Mouse (Mus musculus): Measurements from ENCODE around the gene L3mbtl4. TPM values are rescaled to one million over a fixed set of nuclear protein-coding genes. Genes with fewer than 3 reads are reported as not detected.

The L3mbtl4 gene
- polyA plus RNA-seq (2016; fragmentation: Nextera tagmentation; extraction: Ambion mirVana), result 0.08 and 0.22 TPM in 2 replicates

DNA sequence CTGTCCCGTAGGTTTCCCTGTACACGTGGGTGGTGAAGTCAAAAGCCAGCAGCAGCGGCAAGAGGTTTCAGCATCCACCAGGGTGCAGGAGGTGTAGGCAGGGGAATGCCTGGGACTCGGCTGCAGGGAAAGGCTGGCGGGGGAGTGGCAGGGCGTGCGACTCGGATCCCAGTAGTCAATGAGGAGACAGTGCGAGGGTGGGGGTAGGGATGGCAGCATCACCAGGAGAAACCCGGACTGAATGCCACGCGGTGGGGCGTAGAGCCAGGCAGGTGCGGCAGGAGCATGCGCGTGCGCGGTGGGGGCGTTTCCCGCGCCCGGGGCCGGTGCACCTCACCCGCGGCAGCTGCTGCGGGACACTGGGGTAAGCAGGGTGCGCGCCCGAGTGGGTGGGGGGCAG, at the start of gene L3mbtl4:
Gene L3mbtl4, plus strand, starts transcription at position 271 of the 400 bp plus-strand sequence.
- Histone ChIP-seq H3K9ac (peak within 1 kb of the TSS; percentile 55), H3K36me3 (no peaks in the 10 kb centered on the region), H3K4me3 (peak within 1 kb of the TSS; percentile 49), H3K27me3 (peaks cover 37% of the 10 kb centered on the region), H3K4me1 (peaks cover 6% of the 10 kb centered on the region; the same call in 1 of the 2 replicates), H3K27ac (no peak within 1 kb of the TSS), H3K4me2 (replicated peaks) (peak within 1 kb of the TSS; percentile 99), H3K9me3 (no peaks in the 10 kb centered on the region)
- peak; percentile 77 for ATAC-seq (ENCODE audit: insufficient number of reproducible peaks, insufficient read depth, low FRiP score, low TSS enrichment)
- WGBS, result 2% methylated on average over 29 of the region's 29 CpGs

DNA sequence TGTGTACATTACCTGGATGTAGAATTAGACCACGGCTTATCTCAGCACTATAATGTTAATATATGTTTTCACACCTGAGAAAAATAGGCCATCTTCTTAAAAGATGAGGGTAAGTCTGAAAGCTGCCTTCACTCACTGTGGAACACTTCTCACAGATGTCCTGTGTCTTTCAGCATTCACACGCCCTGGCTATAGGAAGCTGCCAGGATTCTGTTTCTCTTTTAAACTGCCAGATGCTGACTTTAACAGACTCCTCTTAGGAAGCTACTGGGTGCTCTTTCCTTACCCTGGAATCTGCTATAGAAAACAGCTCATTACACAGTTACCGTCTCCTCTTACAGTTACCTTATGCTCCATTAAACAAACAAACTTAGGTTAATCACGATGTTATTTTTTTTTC, 43.1 kb upstream of the L3mbtl4 start:
- no peak overlapping the region for H3K27ac ChIP-seq
- H3K36me3 ChIP-seq, result no peaks in the 10 kb centered on the region
- no peaks in the 10 kb centered on the region for H3K4me1 ChIP-seq
- H3K9ac ChIP-seq, result no peak overlapping the region
- ATAC-seq (ENCODE audit: insufficient number of reproducible peaks, insufficient read depth, low FRiP score, low TSS enrichment), result no peak
- no peaks in the 10 kb centered on the region for H3K9me3 ChIP-seq
- no peaks in the 10 kb centered on the region for H3K27me3 ChIP-seq
- H3K4me2 ChIP-seq (replicated peaks), result no peak overlapping the region
- 61% methylated on average over 4 of the region's 4 CpGs for WGBS
- H3K4me3 ChIP-seq, result no peak overlapping the region

DNA sequence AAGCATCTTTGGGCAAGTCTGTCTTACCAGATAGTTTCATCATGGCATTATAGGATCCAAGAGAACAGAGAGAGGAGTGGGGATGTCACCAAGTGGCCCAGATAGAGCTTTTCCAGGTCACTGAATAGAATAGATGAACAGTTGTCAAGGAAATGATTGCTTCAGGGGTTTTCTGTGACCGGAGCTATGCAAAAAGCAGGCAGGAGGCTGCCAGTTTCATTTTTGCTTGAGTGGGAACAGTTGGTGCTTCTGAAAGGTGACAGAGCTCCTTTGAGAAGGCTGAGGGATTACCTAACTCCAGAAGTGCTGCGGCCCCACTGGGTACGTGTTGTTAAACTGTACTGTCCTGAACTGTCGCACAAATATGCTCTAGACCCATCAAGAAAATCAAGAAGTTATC, 38.2 kb upstream of the L3mbtl4 start:
- Histone ChIP-seq H3K36me3 (no peaks in the 10 kb centered on the region), H3K4me2 (replicated peaks) (no peak overlapping the region), H3K4me3 (no peak overlapping the region), H3K27me3 (no peaks in the 10 kb centered on the region), H3K9me3 (no peaks in the 10 kb centered on the region), H3K27ac (no peak overlapping the region), H3K9ac (no peak overlapping the region), H3K4me1 (no peaks in the 10 kb centered on the region)
- WGBS, result 76% methylated on average over 4 of the region's 4 CpGs
- ATAC-seq (ENCODE audit: insufficient number of reproducible peaks, insufficient read depth, low FRiP score, low TSS enrichment), result no peak

DNA sequence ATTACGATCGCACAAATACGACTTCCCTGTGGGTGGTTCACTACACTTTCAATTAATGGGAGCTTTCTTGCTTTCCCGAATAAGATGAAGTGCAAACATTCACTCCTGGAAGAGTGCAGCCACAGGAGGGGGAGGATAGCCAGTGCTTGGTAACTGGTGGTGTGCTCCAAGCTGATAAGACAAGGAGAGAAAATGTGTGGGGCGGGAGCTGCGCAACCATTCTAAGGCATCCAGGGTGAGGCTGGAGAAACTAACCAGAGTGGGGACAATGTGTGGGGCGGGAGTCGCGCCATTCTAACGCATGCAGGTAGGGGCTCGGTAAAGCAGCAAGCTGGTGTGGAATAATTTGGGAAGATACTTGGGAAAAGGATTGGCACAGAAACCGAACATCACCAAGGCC, 36.6 kb upstream of the L3mbtl4 start:
- Histone ChIP-seq H3K27ac (no peak overlapping the region), H3K9ac (no peak overlapping the region), H3K4me3 (no peak overlapping the region), H3K9me3 (no peaks in the 10 kb centered on the region), H3K4me2 (replicated peaks) (no peak overlapping the region), H3K27me3 (no peaks in the 10 kb centered on the region), H3K4me1 (no peaks in the 10 kb centered on the region), H3K36me3 (no peaks in the 10 kb centered on the region)
- no peak for ATAC-seq (ENCODE audit: insufficient number of reproducible peaks, insufficient read depth, low FRiP score, low TSS enrichment)
- WGBS, result 88% methylated on average over 12 of the region's 12 CpGs

DNA sequence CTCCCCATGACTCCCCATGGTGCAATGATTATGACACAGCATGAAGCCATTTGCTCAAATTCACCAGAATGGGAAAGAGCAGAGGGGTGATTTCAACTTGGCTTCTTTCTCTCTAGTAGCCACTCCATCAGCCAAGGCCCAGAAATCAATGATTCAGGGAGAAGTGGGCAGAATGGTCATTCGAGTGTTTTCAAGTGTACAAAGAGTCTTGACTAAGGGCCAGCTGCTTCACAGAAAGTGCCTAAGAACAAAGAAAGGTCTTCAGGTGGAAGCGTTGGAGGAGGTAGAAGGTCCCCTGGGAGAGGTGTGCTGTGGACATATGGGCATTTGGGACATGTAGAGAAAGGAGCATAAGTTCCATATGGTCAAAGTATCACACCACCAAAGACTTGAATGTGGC, 33.4 kb upstream of the L3mbtl4 start:
- no peak overlapping the region for H3K9ac ChIP-seq
- H3K27me3 ChIP-seq, result no peaks in the 10 kb centered on the region
- H3K4me1 ChIP-seq, result no peaks in the 10 kb centered on the region
- ATAC-seq (ENCODE audit: insufficient number of reproducible peaks, insufficient read depth, low FRiP score, low TSS enrichment), result no peak
- H3K9me3 ChIP-seq, result no peaks in the 10 kb centered on the region
- no peaks in the 10 kb centered on the region for H3K36me3 ChIP-seq
- no peak overlapping the region for H3K27ac ChIP-seq
- 86% methylated on average over 2 of the region's 2 CpGs for WGBS
- no peak overlapping the region for H3K4me3 ChIP-seq
- H3K4me2 ChIP-seq (replicated peaks), result no peak overlapping the region

DNA sequence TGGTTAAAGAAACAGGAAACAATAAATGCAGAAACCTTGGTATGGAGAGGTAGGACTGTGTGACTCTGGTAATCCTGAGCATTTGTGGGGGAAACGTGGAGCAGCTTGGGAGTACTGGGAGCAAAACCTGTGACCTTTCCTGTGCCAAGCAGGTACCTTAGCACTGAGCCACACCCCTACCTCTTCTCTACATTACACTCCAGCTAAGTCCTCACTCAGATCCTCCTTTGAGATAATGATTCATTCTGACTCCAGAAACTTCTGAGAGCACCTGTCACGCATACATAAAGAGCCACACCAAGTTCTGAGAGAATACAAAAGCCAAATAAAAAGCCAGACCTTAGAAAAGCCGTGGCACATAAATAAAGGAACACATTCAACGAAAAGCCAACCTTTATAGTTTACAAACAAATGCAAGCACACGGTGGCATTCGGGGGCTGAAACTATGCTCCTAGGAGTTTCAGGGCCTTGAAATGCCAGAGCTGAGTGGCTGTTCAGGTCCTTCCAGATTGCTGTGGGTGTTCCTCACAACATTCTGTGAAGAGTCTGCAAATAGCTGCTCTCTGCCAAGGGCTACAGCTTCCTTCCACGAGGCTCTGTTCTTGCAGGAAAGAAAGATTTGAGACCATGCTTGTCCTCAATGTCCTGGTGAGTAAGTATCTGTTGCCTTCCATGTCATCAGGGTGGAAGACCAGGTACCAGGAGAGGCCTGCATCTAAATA, 8.6 kb upstream of the L3mbtl4 start:
- Histone ChIP-seq H3K9ac (no peak overlapping the region), H3K4me1 (no peaks in the 10 kb centered on the region), H3K9me3 (no peaks in the 10 kb centered on the region), H3K36me3 (no peaks in the 10 kb centered on the region), H3K4me2 (replicated peaks) (no peak overlapping the region), H3K27me3 (no peaks in the 10 kb centered on the region), H3K27ac (no peak overlapping the region), H3K4me3 (no peak overlapping the region)
- WGBS, result 81% methylated on average over 7 of the region's 7 CpGs
- ATAC-seq (ENCODE audit: insufficient number of reproducible peaks, insufficient read depth, low FRiP score, low TSS enrichment), result no peak

DNA sequence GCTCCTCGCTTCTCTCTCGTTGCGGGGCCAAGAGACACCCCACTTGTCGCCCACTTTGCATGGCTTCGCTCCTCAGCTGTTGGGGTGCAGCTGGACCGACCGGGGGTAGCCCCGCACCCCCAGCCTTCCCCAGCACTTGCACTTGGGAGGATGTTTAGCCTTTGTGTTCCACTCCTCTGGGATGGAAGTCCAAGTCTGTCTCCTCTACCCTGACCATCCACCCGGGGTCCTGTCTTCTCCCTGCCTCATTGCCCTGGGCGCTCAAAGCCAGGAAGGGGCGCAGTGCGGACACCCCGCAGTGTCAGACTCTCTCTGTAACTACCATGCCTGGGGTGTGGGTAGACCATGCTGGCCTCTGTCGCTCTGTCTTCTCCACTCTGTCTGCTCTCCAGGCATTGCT, 357 bp downstream of the L3mbtl4 start:
- 18% methylated on average over 14 of the region's 14 CpGs for WGBS
- Histone ChIP-seq H3K9ac (peak overlapping the region; percentile 55), H3K36me3 (no peaks in the 10 kb centered on the region), H3K4me1 (peaks cover 6% of the 10 kb centered on the region; the same call in 1 of the 2 replicates), H3K4me3 (peak overlapping the region; percentile 49), H3K27me3 (peaks cover 37% of the 10 kb centered on the region), H3K4me2 (replicated peaks) (peak overlapping the region; percentile 99), H3K27ac (no peak overlapping the region), H3K9me3 (no peaks in the 10 kb centered on the region)
- peak; percentile 56; the same call in 1 of the 2 replicates for ATAC-seq (ENCODE audit: insufficient number of reproducible peaks, insufficient read depth, low FRiP score, low TSS enrichment)

DNA sequence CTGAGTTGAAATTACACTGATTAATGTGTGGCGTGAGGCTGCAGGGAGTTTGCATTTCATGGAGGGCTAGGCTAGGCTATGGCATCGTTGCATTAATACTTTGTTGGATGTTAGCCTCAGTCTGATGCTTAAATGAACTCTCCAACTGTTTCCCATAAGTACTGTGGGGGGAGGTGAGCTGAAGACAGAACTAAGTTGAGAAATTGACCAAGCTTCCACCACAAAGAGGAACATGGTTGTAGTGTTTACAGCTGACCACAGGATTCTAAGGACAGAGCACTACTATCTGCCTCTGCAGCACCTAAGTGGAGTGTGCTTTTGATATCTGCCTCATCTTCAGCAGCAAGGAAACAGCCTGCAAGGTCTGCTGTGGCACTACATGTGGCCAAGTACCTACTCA, 1.5 kb downstream of the L3mbtl4 start:
- Histone ChIP-seq H3K4me1 (peaks cover 6% of the 10 kb centered on the region; the same call in 1 of the 2 replicates), H3K4me2 (replicated peaks) (no peak overlapping the region), H3K27ac (no peak overlapping the region), H3K9me3 (no peaks in the 10 kb centered on the region), H3K9ac (no peak overlapping the region), H3K4me3 (no peak overlapping the region), H3K36me3 (no peaks in the 10 kb centered on the region), H3K27me3 (peaks cover 37% of the 10 kb centered on the region)
- WGBS, result 82% methylated on average over 2 of the region's 2 CpGs
- no peak for ATAC-seq (ENCODE audit: insufficient number of reproducible peaks, insufficient read depth, low FRiP score, low TSS enrichment)

DNA sequence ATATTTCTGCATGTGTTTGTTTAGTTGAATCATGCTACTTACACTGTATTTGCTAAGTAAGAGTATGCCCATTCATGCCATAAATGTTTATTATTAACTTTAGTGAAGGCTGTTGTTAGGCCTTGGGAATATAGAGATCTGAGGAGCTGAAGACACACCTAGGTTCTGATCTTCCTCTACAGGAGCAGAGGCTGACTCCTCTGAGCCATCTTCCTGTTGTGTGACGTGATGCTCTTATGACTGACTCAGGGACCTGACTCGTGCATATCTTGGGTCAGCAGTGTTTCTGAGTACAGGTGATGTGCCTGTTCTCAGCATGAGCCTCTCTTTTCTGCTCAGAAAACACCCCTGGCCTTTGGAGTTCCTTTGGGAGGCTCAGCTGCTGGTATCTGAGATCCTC, 7.3 kb downstream of the L3mbtl4 start:
- 74% methylated on average over 2 of the region's 2 CpGs for WGBS
- no peak overlapping the region for H3K9ac ChIP-seq
- peaks cover 5% of the 10 kb centered on the region; the same call in 1 of the 2 replicates for H3K27me3 ChIP-seq
- H3K4me3 ChIP-seq, result no peak overlapping the region
- ATAC-seq (ENCODE audit: insufficient number of reproducible peaks, insufficient read depth, low FRiP score, low TSS enrichment), result no peak
- no peaks in the 10 kb centered on the region for H3K4me1 ChIP-seq
- no peaks in the 10 kb centered on the region for H3K9me3 ChIP-seq
- no peaks in the 10 kb centered on the region for H3K36me3 ChIP-seq
- no peak overlapping the region for H3K4me2 ChIP-seq (replicated peaks)
- no peak overlapping the region for H3K27ac ChIP-seq

DNA sequence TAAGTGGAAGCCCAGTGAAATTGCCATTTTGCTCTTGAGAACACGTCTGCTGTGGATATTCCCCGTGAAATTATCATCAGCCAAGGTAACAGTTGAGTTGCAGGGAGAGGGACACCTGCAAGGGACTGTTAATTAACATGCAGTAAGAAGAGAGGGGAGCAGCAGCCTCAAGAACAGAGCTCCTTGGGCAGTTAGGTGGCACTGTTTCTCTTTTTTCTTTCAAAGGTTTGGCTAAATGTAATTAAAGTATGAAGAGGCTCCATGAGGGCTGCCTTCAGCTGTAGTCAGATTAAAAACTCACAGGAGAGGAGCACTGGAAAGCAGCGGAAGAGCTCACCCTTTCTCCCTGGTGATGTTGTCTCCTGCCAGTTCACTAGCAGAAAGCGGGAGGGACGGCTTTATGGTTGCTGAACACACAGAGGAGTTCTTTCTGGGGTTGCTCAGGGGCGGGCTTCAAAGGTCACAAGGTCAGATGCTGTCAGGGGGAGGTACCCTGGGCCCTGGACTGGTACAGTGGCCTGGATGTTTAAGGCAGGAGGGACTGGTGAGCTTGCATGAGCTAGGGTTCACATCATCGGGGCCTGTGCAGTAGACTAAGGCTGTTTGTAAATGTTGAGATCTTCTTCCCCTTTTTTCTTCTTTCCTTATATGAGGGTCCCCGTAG, 11.7 kb downstream of the L3mbtl4 start:
- Histone ChIP-seq H3K27me3 (no peaks in the 10 kb centered on the region), H3K4me2 (replicated peaks) (no peak overlapping the region), H3K9me3 (no peaks in the 10 kb centered on the region), H3K36me3 (no peaks in the 10 kb centered on the region), H3K4me1 (no peaks in the 10 kb centered on the region), H3K4me3 (no peak overlapping the region), H3K27ac (no peak overlapping the region), H3K9ac (no peak overlapping the region)
- ATAC-seq (ENCODE audit: insufficient number of reproducible peaks, insufficient read depth, low FRiP score, low TSS enrichment), result no peak
- WGBS, result 29% methylated on average over 8 of the region's 8 CpGs

DNA sequence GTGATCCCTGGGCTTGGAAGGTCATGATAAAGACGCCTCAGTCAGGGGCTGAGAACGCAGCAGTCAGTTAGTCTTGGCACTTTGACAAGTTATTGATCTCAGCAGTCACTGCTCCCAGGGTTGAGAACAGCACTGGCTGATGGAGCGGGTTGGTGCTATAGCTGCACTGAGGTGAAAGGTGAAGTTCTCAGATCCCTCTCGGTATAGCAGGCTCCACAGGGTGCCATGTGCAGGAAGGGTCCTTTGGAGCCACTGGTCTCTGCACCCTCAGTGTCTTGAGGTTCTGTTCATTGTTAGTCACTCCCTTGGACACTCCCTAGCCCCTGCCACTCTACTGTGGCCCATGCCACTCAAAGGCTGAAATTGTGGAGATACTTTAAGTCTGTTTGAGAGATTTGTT, 14.5 kb downstream of the L3mbtl4 start:
- Histone ChIP-seq H3K36me3 (no peaks in the 10 kb centered on the region), H3K27me3 (no peaks in the 10 kb centered on the region), H3K27ac (no peak overlapping the region), H3K4me1 (no peaks in the 10 kb centered on the region), H3K9ac (no peak overlapping the region), H3K4me3 (no peak overlapping the region), H3K4me2 (replicated peaks) (no peak overlapping the region), H3K9me3 (no peaks in the 10 kb centered on the region)
- WGBS, result 77% methylated on average over 4 of the region's 4 CpGs
- no peak for ATAC-seq (ENCODE audit: insufficient number of reproducible peaks, insufficient read depth, low FRiP score, low TSS enrichment)

DNA sequence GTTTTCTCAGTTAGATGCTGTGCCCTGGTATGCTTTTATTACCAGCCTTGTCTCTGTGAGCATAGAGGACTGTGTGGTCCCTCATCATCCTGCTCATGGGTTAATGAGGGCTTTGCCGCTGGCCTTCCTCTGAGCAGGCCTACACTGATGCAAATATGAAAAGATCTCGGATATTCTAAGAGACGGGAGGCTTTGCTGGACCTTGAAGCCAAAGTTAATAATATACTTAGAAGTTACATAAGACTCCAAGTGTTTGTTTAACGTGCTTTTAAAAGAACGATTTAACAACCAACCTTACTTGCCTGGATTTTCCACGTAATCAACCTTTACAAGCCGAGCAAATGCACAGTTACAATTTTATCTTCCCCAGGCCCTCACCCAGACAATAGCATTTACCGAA, 15.1 kb downstream of the L3mbtl4 start:
- 89% methylated on average over 8 of the region's 8 CpGs for WGBS
- Histone ChIP-seq H3K36me3 (no peaks in the 10 kb centered on the region), H3K4me3 (no peak overlapping the region), H3K9me3 (no peaks in the 10 kb centered on the region), H3K27me3 (no peaks in the 10 kb centered on the region), H3K4me2 (replicated peaks) (no peak overlapping the region), H3K27ac (no peak overlapping the region), H3K4me1 (no peaks in the 10 kb centered on the region), H3K9ac (no peak overlapping the region)
- ATAC-seq (ENCODE audit: insufficient number of reproducible peaks, insufficient read depth, low FRiP score, low TSS enrichment), result no peak
